Mouse (Mus musculus) G1E (cell line): Measurements from ENCODE around the gene Pola2. TPM values are rescaled to one million over a fixed set of nuclear protein-coding genes. Genes with fewer than 3 reads are reported as not detected.

Experiments used
- ATAC-seq: 2 replicates; pipeline ENCODE4 v1.8.0; 2016; ENCODE audit warnings: mild to moderate bottlenecking; ENCODE audit not compliant: insufficient number of reproducible peaks, poor library complexity, low FRiP score, severe bottlenecking; ENCODE audit errors: extremely low read depth
- DNase-seq: peaks from one replicate; pipeline ENCODE4 v3.0.0; 2012; ENCODE audit warnings: low spot score
- H3K27me3 ChIP-seq: 2 replicates; pipeline ENCODE4 v1.6.1; 2012; ENCODE audit warnings: mild to moderate bottlenecking, low read length, inconsistent platforms; ENCODE audit not compliant: insufficient read depth
- H3K36me3 ChIP-seq: replicated peaks from 2 replicates; pipeline ENCODE3; 2012; ENCODE audit warnings: mild to moderate bottlenecking, inconsistent platforms
- H3K4me1 ChIP-seq: 2 replicates; pipeline ENCODE4 v1.6.1; 2012; ENCODE audit warnings: low read depth, low read length, inconsistent platforms, mixed read lengths; ENCODE audit not compliant: insufficient read depth
- H3K4me3 ChIP-seq: 2 replicates; pipeline ENCODE4 v1.5.1; 2012; ENCODE audit warnings: low read depth, mild to moderate bottlenecking, inconsistent platforms, low read length, moderate library complexity, mixed read lengths
- H3K9me3 ChIP-seq: replicated peaks from 2 replicates; pipeline ENCODE4 v1.6.1; 2012; ENCODE audit warnings: inconsistent platforms
- CTCF ChIP-seq: IDR thresholded peaks from 2 replicates; pipeline ENCODE4 v1.5.1; 2012; ENCODE audit warnings: low read depth, low read length, inconsistent platforms, mixed read lengths
- GATA1 ChIP-seq: IDR thresholded peaks from 2 replicates; pipeline ENCODE4 v1.6.1; 2012; ENCODE audit warnings: borderline replicate concordance, low read length, inconsistent platforms, mixed read lengths
- GATA2 ChIP-seq: IDR thresholded peaks from 2 replicates; pipeline ENCODE4 v1.6.1; 2012; ENCODE audit warnings: low read depth, low read length, inconsistent platforms, borderline replicate concordance
- POLR2AphosphoS5 ChIP-seq: IDR thresholded peaks from 2 replicates; pipeline ENCODE4 v1.6.1; 2012; ENCODE audit warnings: low read depth, low read length, inconsistent platforms; ENCODE audit not compliant: insufficient replicate concordance
- TAL1 ChIP-seq: conservative IDR thresholded peaks from 2 replicates; pipeline ENCODE4 v1.6.1; 2012; ENCODE audit warnings: low read depth, low read length, inconsistent platforms, mixed read lengths
- polyA plus RNA-seq: library from polyadenylated mRNA; stranded (reverse); fragments of >175 nt; gene quantifications from 2 replicates; pipeline ENCODE4 v1.2.3, GENCODE M21; 2012
- total RNA-seq, 2 experiments: library from RNA; stranded (forward) in 1 of 2; stranded (reverse) in 1 of 2; fragments of 200-1000 nt in 1 of 2; fragments of >200 nt in 1 of 2; fragmentation: Nextera tagmentation in 1 of 2; gene quantifications; 2 replicates each; pipeline ENCODE4 v1.2.3; 2014 to 2017

Gene Pola2
- total and polyA plus RNA-seq, 3 experiments = 51.6 to 147 (median 86.0) TPM

DNA sequence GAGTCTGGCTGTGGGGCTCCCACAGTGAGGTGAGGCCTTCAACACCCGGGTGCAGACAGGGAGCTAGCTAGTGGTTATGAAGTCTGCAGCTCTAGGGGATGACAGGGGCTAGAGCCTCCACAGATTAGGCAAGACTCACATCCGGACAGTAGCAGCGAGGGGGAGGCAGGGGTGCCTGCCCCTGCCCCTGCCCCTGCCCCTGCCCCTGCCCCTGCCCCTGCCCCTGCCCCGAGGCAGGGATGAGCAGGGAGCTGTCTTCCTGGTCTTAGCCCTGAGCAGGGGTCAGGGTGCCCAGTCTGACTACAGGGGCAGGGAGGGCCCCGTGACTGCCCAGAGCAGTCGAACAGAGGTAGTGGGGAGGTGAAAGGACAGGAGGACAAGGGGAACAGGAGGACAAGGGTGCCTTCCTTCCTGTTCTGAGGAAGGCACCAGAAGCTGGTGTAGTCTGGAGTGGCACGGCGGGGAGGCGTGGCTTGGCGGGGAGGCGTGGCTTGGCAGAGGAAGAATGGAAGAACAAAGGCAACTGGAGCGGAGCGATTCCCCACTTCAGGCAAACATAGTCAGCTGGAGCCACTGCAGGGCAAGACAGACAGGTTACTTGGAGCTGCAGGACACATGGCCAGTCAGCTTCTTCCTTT lies 24.9 kb upstream of the Pola2 start:
- Histone ChIP-seq H3K27me3 (no peaks in the 10 kb centered on the region), H3K4me3 (no peak overlapping the region), H3K36me3 (peaks cover 60% of the 10 kb centered on the region), H3K9me3 (no peaks in the 10 kb centered on the region), H3K4me1 (peaks cover 32% of the 10 kb centered on the region)
- no peak for DNase-seq
- no peak for TF ChIP-seq GATA1
- TF ChIP-seq POLR2AphosphoS5 = no peak
- no peak for TF ChIP-seq GATA2
- no peak for TF ChIP-seq CTCF
- TF ChIP-seq TAL1 = no peak
- ATAC-seq = no peak

DNA sequence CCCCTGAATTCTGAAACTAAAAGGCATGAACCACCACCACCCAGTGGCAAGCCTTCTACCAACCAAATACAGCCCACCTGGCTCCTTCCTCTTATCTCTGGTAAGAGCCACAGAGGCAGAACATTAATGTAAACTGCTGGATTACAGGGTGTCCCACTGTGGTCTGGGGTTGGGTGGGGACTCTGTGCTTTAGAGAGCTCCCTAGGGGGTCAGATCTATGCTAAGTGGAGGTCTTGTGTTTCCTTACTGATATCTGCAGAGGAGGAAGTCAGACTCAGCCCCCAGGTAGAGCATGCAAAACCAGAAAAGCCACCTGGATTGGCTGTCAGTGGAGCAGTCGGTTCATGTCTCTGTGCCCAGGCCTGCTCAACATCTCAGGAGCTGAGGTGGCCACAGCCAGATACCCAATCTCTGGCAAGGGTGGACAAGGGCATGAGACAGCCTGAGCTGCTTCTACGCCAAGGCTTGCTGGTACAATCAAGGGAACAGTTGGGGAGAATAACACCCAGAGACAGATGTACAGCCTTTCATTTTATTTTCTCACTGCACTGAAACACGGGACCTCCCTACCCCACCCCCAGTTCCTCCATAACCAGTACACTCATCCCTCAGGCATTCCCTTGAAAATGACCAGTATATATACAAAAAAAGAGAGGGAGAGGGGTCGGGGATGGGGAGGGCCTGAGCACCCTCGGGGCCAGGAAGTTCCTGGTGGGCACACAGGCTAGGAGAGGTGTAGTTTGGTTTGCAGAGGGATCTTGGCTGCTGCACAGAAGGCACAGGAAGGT lies 24.2 kb upstream of the Pola2 start:
- H3K4me3 ChIP-seq = no peak overlapping the region
- H3K9me3 ChIP-seq = no peaks in the 10 kb centered on the region
- H3K36me3 ChIP-seq = peaks cover 53% of the 10 kb centered on the region
- peaks cover 6% of the 10 kb centered on the region for H3K27me3 ChIP-seq
- peaks cover 35% of the 10 kb centered on the region for H3K4me1 ChIP-seq
- DNase-seq (no peak), ATAC-seq (no peak)
- TF ChIP-seq GATA1 (no peak), GATA2 (no peak), CTCF (no peak), POLR2AphosphoS5 (no peak), TAL1 (no peak)

DNA sequence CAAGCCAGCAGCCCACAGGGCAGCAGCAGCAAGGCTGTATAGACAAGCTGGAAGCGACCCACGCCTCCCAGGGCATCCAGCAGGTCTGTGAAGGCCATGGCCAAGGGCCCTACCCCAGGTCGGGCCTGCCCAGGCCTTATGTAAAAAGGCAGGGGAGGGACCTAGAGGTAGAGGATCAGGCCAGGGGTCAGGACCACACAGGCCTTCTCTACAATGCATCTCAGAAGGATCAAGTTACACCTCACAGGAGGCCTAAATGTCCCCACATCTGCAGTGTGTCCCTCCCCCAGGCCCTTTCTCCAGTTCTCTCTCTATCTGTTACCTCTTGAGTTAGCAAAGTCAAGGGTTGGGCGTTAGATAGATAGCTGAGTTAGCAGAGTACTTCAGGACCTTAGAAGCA lies 22.0 kb upstream of the Pola2 start, which contains the start of gene Slc22a20:
Gene Slc22a20 (minus strand): TSS at position 101 of the 400 bp plus-strand sequence.
- H3K4me3 ChIP-seq = no peak within 1 kb of the TSS
- H3K9me3 ChIP-seq = no peaks in the 10 kb centered on the region
- H3K36me3 ChIP-seq = peaks cover 31% of the 10 kb centered on the region
- peaks cover 15% of the 10 kb centered on the region for H3K27me3 ChIP-seq
- H3K4me1 ChIP-seq = peaks cover 36% of the 10 kb centered on the region
- DNase-seq = no peak
- no peak for ATAC-seq
- TF ChIP-seq CTCF (no peak), POLR2AphosphoS5 (no peak), GATA1 (no peak), TAL1 (no peak), GATA2 (no peak)

DNA sequence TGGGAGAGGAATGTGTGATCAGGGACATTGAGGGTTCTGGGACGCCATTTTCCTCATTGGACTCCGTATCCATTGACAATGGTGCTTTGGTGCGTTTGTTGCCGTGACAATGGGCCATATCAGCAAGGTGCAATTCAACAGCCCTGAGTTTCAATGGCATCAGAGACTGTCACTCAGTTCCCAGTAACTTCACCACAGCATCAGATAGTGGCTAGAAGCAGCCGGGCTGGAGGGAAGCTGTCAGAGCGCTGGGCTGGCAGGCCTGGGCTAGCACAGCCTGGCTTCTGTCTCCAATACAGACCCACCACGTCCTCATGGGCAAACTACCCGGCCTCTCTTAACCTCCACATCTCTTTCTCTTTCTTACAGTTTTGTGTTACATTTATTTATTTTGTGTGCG lies 16.5 kb upstream of the Pola2 start:
- ATAC-seq = no peak

DNA sequence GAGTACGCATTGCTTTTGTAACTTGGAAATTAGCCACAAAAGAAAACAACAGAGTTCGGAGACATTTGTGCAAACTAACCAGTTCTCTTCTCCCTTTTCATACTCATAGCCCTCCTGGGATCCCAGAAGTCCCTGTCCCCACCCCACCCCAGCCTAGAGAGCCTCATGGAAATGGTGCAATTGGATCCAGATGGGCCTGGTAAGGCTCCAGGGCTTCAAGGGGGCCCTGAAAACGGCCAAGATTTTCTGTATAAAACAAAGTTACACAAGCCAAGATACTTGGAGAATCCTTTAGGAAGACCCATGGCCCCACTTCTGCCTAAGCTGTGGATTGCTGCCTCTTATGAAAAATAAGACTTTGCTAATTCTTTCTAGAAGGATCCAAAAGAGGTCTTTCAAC lies 13.7 kb upstream of the Pola2 start:
- peaks cover 6% of the 10 kb centered on the region for H3K27me3 ChIP-seq
- no peaks in the 10 kb centered on the region for H3K36me3 ChIP-seq
- DNase-seq (no peak), ATAC-seq (no peak)
- TF ChIP-seq TAL1 (no peak), CTCF (no peak), GATA2 (no peak), POLR2AphosphoS5 (no peak), GATA1 (no peak)
- H3K9me3 ChIP-seq = no peaks in the 10 kb centered on the region
- H3K4me3 ChIP-seq = no peak overlapping the region
- H3K4me1 ChIP-seq = peaks cover 17% of the 10 kb centered on the region

More for the DNA sequence above, 16.5 kb upstream of the Pola2 start:
- H3K36me3 ChIP-seq = no peaks in the 10 kb centered on the region
- no peaks in the 10 kb centered on the region for H3K9me3 ChIP-seq
- no peak overlapping the region for H3K4me3 ChIP-seq
- H3K27me3 ChIP-seq = peaks cover 15% of the 10 kb centered on the region
- TF ChIP-seq GATA2 (no peak), TAL1 (no peak)
- no peak for DNase-seq
- H3K4me1 ChIP-seq = peaks cover 19% of the 10 kb centered on the region

DNA sequence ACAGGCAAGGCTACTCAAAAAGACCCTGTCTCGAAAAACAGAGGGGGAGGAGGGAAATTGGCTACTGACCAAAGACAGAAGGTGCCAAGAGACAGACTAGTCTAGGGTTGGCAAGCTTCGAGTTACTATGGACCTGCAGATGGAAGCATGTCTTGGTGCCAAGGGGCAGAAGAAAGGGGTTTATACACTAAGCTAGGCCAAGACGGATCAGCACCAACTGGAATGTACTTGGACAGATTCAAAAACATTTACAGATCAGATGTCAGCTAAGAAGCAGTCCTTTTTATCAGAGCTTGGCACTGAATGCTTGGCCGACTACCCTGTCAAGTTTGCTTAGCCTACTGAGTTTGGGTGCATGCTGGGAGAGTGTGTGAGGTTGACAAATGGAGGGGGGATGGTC lies 11.7 kb upstream of the Pola2 start:
- H3K27me3 ChIP-seq = no peaks in the 10 kb centered on the region
- ATAC-seq (no peak), DNase-seq (no peak)
- H3K36me3 ChIP-seq = no peaks in the 10 kb centered on the region
- peaks cover 22% of the 10 kb centered on the region for H3K4me1 ChIP-seq
- no peak overlapping the region for H3K4me3 ChIP-seq
- no peak for TF ChIP-seq GATA1
- TF ChIP-seq GATA2 = no peak
- TF ChIP-seq TAL1 = no peak
- no peak for TF ChIP-seq POLR2AphosphoS5
- no peak for TF ChIP-seq CTCF
- no peaks in the 10 kb centered on the region for H3K9me3 ChIP-seq
